Mouse (Mus musculus) cerebellum, adult 2 months (tissue): ENCODE measurements around the gene Dock10.

Source experiments
- CTCF ChIP-seq: fragments of 200-500 bp; IDR thresholded peaks from 2 replicates; pipeline ENCODE4 v1.5.1; 2011; ENCODE audit warnings: low read depth, mild to moderate bottlenecking, control low read depth, low read length, moderate library complexity, borderline replicate concordance; ENCODE audit not compliant: insufficient read depth
- POLR2A ChIP-seq: fragments of 200-500 bp; IDR thresholded peaks from 2 replicates; pipeline ENCODE4 v1.6.1; 2011; ENCODE audit warnings: low read length, control low read depth, borderline replicate concordance; ENCODE audit not compliant: insufficient read depth

GRCm38 (mm10) chr1:80641832-80642231 is 116.5 kb downstream of the Dock10 start:
- TF ChIP-seq POLR2A (no peak), CTCF (no peak)
